Mouse (Mus musculus): ENCODE data around the gene Abhd14b. TPM values are rescaled to one million over a fixed set of nuclear protein-coding genes. Genes with fewer than 3 reads are reported as not detected.

Gene Abhd14b
- total RNA-seq, 2 experiments from 2014 or later, result 3.2 to 7.7 TPM

DNA sequence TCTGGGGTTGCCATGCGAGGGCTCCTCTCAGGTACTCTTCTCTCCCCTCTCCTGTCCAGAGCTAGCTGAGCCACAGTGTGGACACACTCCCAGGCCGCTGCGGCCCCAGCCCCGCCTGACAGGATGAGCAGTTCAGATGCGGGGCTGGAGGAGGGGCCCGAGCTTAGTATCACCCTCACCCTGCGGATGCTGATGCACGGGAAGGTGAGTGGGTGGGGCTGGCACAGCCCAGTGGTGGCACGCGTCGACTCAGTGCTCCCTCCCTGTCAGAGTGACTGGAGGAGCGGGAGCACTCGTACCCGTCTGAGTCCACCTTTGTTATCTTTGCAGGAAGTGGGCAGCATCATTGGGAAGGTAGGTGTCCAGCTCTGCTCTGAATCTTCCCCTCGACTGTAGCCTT lies 12.7 kb downstream of the Abhd14b start:
- ATAC-seq (ENCODE audit: poor library complexity, severe bottlenecking), result no peak

DNA sequence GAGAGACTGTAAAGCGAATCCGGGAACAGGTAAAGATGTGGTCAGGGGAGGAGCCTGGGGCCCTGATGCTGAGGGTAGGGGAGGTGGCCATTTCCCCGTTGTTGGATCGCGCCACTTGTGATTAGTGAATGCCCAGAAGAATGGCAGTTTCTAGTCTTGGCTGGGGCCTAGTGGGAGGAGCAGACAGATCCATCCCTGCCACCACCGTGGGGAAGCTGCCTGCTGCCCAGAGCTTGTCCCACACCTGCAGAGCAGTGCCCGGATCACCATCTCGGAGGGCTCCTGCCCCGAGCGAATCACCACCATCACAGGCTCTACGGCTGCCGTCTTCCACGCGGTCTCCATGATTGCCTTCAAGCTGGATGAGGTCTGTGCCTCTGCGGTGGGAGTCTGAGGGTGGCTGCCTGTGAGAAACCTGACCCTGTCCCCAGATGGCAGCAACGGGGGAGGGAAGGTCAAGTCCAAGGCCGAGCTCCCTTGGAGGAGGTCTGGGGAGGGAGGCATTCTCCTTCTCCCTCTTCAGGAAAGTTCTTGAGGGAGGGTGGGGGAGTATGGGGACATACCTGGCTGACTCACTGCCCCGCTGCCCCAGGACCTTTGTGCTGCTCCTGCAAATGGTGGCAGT lies 13.3 kb downstream of the Abhd14b start:
- no peak for ATAC-seq (ENCODE audit: poor library complexity, severe bottlenecking)

GRCm38 (mm10) chr9:106461026-106461415 lies 13.8 kb downstream of the Abhd14b start:
- ATAC-seq (ENCODE audit: poor library complexity, severe bottlenecking), result no peak

- ATAC-seq (ENCODE audit: poor library complexity, severe bottlenecking), result no peak
Measured at GRCm38 (mm10) chr9:106461641-106462429, 14.6 kb downstream of the Abhd14b start.

DNA sequence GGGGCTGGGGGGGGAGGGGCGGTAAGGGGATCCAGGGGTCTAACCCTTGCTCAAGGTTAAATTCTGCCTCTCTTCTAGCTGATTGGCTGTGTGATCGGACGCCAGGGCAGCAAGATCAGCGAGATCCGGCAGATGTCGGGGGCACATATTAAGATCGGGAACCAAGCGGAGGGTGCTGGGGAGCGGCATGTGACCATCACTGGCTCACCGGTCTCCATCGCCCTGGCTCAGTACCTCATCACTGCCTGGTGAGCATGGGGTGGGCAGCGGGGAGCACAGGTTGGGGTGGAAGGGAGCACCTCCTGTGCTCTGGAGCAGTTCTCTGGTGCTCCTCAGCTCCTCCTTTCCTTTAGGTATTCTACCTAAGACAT lies 15.2 kb downstream of the Abhd14b start:
- ATAC-seq (ENCODE audit: poor library complexity, severe bottlenecking), result no peak

GRCm38 (mm10) chr9:106463122-106464063 lies 16.1 kb downstream of the Abhd14b start:
- no peak for ATAC-seq (ENCODE audit: poor library complexity, severe bottlenecking)

GRCm38 (mm10) chr9:106464751-106465541 lies 17.7 kb downstream of the Abhd14b start:
- peak; percentile 39 for ATAC-seq (ENCODE audit: poor library complexity, severe bottlenecking)

GRCm38 (mm10) chr9:106465571-106466200 lies 18.4 kb downstream of the Abhd14b start, which contains the start of gene Gpr62:
Gpr62 (minus strand) TSS chr9:106465938.
- ATAC-seq (ENCODE audit: poor library complexity, severe bottlenecking), result no peak

DNA sequence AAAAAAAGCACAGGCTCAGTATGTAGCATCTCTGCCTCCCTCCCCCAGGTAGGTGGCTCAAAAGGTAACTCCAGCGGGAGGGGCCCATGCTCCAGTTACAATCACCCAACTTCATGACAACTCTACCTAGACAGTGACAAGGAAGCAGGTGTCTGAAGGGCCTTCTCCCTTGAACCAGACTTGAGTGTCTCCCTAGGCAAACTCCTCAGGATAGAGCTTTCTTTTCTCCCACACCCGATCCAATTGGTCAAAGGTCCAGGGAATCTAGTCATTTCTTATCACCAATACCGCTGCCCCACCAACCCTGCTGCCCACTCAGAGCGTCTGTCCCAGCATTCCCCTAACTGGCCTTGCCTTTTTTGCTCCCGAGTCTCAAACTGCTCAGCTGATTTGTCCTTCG lies 19.5 kb downstream of the Abhd14b start:
- ATAC-seq (ENCODE audit: poor library complexity, severe bottlenecking), result no peak

DNA sequence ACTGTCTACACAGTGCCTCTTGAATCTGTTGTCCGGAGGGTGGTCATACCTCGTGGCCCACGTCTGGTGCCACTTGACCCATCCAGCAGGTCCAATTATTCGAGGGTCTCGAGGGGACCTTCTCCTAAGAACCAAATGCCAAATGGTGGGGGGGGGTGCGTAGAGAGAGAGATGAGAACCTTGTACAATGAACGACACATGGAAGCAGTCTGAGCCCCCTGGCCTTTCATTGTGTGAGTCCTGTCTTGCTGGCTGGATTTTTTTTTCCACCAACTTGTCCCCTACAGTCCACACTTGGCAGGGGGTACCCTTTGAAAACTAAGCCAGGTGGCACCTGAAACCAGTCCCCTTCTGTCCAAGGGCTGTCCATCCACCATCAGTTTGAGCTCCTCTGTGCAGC lies 20.5 kb downstream of the Abhd14b start:
- no peak for ATAC-seq (ENCODE audit: poor library complexity, severe bottlenecking)

GRCm38 (mm10) chr9:106469317-106469716 lies 22.1 kb downstream of the Abhd14b start:
- ATAC-seq (ENCODE audit: poor library complexity, severe bottlenecking), result peak; percentile 39

GRCm38 (mm10) chr9:106469776-106470175 lies 22.5 kb downstream of the Abhd14b start:
- ATAC-seq (ENCODE audit: poor library complexity, severe bottlenecking), result no peak

DNA sequence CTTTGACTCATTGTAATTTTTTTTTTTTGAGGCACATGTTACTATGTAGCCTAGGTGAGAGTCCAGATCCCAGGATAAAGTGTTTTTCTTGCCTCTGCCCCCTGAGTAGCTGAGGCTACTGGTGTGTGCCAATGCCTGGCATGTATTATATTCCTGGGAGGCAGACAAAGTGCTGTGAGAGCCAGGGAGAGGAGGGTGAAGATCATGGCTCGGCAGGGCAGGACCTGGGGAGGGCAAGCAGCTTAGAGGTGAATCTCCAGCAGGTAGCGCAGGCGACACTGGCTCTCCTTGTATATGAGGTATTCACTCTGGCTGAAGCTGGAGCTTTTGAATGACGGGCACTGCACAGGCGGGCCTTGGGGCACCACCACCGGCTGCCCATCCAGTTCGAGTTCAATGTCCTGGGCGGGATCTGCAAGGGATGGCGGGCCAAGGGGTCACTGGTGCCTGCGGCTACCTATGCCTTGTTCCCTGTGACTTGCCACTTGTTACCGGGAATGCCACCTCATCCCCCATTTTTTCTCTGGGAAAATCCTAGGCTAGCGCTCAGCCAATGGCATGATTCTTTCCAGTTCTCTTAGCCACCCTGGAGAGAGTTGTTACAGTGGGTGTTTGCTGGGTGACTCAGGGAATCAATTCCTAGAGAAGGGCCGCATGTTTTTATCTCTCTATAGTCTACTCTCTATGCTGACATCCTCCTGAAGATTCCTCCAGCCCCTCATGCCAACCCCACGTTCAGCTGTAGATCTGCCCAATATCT lies 23.9 kb downstream of the Abhd14b start:
- no peak for ATAC-seq (ENCODE audit: poor library complexity, severe bottlenecking)

- no peak for ATAC-seq (ENCODE audit: poor library complexity, severe bottlenecking)
Measured at GRCm38 (mm10) chr9:106471892-106472291, 24.6 kb downstream of the Abhd14b start.

DNA sequence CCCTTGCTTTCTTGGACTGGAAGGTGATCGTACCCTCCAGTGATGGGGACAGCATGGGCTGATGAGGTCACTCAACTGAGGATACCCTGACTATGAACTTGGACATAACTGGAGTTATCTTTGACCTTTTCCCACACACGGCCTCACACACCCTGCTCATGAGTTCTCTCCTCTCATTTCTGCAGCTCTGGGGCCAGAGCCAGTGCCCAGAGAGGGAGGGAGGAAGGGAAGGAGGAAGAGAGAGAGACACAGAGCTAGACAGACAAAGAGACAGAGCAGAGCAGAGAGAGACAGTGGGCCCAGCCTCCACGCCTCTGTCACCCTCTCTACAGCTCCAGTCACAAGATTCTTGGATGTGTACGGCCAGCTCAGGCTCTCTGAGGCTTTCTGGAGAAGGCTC lies 25.1 kb downstream of the Abhd14b start:
- no peak for ATAC-seq (ENCODE audit: poor library complexity, severe bottlenecking)

DNA sequence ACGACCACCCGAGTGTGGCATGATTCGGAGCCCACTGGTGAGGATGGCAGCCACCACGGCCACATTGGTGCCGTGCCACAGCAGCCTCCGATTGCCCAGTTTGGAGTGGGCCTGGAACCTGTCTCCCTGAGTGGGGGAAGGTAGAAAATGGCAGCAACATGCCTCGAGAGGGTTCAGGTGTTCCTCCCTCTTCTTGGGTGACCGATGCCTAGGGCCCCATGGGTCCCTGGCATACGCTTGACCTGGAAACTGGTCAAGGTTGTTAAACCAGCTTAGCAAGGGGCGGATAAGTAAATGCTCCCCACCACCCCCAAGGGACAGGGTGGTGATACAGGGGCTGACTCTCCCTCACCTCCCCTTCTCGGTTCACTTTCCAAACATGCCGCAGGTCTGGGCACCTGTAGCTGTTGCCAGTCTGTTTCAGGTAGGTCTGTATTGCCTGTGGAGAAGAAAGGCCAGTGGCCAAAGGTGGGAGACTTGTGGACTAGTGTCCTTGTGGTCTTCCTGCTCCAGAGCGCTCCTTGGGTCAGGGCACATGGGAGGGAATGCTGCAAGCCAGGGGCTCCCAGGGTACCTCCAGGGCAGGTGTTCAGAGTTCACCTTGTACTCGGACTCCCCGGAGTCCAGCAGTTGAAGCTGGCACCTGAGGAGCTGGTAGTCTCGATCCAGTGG lies 26.0 kb downstream of the Abhd14b start:
- no peak for ATAC-seq (ENCODE audit: poor library complexity, severe bottlenecking)

DNA sequence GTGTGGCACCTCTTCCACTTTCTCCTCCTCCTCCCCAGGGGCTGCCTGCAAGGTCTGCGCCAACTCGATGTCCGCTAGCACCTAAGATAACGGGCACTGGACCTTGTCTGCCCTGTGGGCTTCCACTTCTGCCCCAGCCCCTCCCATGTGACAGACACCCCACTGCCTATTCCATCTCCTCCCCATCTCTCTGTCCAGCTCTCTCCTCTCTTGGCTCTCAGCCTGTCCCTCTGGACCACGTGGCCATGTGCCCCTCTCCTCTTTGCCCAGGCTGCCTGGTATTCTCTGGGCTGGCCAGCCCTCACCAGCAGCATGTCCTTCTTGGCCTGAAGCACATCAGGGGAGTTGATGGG lies 26.5 kb downstream of the Abhd14b start:
- no peak for ATAC-seq (ENCODE audit: poor library complexity, severe bottlenecking)

GRCm38 (mm10) chr9:106474456-106474855 lies 27.2 kb downstream of the Abhd14b start:
- peak; percentile 41 for ATAC-seq (ENCODE audit: poor library complexity, severe bottlenecking)

DNA sequence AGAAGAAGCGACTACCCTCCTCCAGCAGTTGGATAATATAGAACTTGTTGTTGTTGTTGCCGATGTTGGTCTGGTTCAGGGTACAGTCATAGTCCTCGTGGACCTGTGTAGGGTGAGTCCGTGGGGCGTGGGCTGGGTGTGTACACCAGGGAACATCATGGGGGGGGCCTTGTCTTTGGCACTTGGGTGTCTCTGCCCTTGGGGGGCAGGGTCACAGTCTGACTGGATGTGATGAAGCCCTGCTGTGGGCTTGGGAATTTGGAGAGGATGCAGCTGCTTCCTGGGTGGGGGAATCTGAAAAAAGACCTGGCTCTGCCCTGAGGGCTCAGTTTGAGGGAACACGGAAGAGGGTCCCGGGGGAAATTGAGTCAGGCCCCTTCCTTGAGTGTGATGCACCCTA lies 27.8 kb downstream of the Abhd14b start:
- ATAC-seq (ENCODE audit: poor library complexity, severe bottlenecking), result no peak

Data from megakaryocyte, adult 5-6 weeks (primary cell).